Mouse (Mus musculus) c-Kit-negative CD71-positive TER-119-positive erythroid progenitor cells, embryonic 14.5 days (primary cell): Measurements from ENCODE around the gene Myo5c.
A peak's percentile ranks its signal among the peaks of the same experiment; 100 is the strongest.

Experiments used
- DNase-seq: peaks from one replicate; pipeline ENCODE4 v3.0.0-alpha.2; 2013; ENCODE audit warnings: low read depth, low spot score

The Myo5c gene

DNA sequence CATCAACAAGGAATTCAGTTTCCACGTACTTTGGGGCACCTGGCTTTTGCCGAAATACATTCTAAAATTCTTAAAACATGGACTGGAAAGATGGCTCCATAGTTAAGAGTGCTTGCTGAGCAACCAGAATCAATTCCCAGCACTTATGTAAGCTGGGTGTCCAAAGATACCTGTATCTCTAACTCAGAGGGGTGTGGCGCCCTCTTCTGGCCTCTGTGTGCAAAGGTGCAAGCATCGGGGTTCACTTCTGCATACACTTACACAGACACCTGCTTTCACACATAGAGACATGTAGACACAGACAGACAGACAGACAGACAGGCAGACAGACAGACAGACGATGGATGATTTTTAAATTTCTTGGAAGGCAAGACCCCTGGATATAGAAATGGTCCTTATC lies 49.0 kb downstream of the Myo5c start:
- DNase-seq: no peak

DNA sequence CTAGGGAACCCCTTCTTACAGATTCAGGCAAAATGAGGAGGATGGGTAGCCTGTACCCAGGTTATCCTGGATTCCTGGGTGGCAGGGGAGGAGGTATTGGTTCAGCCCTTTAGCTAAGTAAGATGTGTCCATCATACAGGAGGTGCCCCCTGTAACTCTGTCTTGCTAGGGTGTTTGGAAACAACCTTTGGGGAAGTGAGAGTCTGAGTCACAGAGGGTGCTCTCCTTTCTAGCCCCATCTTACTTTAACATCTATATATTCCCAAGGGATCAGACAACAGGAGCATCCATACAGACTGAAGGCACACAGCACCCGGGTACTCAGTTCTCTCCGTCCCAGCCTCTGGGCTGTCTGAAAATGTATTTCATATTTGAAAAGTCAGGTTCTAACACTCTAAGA lies 50.4 kb downstream of the Myo5c start:
- no peak for DNase-seq

DNA sequence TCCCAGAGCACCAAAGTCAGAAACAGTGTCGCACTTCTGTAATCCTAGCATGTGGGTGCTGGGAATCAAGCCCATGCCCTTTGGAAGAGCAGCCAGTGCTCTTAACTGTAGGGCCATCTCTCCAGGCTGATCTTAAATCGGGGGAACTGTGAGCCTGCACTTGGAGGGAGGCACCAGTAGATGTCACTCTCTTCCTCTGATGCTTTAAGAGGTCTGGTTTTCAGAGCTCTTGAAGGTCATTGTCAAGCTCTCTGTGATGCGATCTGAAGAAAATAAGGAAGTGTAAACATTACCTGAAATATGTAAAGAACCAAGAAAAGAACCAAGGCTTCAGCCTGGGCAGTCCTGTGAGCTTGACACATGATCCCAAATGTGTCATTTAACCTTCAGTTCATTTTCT lies 51.0 kb downstream of the Myo5c start:
- DNase-seq: no peak

DNA sequence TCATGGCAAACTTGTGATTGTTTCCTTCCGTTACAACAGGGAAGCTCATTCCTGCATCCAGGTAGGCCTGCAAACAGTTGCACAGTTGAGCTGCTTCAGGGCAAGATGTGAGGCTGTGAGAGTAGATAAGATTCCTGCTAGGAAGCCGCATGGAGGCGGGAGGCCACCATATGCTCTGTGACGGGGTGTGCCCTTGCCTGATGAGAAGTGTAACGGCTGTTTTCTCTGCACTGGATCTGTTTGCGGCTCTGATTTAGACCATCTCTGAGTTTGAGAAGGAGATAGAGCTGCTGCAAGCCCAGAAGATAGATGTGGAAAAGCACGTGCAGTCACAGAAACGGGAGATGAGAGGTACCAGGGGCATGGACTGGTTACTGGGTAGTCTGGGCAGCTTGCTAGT lies 51.8 kb downstream of the Myo5c start:
- no peak for DNase-seq

DNA sequence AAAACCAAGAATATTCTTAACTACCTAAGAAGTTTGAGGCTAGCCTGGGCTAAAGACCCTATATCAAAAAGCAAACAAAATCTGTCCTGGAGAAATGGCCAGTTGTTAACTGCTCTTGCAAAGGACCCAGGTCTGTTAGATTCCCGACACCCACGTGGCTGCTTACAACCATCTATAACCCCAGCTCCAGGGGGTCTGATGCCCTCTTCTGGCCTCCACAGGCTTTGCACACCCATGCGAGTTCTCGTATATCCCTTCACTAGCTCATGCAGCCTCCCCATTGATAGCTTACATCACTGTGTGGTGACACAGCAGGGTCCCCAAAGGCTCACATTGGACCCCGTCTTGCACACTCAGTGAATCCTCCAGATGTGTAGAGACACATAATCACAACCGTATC lies 53.5 kb downstream of the Myo5c start:
- no peak for DNase-seq

DNA sequence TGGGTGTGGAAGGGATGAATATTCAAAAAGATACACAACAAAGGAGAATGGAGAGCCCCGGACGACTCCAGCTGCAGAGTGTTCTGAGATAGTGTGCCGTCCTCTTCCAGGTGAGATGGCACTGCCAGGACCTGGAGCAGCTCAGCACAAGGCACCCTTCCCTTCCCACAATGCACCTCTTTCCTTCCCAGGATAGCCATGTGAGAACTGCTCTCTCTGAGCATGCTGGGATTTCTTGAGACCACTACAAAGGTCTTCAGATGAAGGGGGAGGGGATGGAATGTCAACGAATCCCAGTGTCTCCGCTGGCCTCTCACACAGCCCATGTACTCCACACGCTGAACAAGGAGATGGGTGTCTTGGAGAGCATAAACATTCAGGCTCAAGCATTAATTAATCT lies 55.8 kb downstream of the Myo5c start:
- no peak for DNase-seq

DNA sequence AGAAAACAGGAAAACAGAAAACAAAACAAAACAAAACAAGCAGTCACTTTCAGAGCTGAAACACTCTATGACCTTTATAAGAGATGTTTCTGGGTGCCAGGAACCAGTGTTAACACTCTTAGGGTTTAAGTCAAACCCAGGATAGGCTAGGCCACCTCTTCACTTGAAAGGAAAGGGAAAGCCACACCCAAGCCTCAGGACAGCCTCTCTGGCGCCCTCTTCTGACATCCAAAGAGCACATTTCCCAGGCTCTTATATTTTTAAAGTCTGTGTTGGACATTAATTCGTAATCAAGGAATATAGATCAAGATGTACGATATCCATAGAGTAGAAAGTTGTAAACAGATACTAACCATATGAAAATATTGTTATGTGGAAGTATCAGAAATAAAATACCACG lies 57.7 kb downstream of the Myo5c start:
- no peak for DNase-seq

DNA sequence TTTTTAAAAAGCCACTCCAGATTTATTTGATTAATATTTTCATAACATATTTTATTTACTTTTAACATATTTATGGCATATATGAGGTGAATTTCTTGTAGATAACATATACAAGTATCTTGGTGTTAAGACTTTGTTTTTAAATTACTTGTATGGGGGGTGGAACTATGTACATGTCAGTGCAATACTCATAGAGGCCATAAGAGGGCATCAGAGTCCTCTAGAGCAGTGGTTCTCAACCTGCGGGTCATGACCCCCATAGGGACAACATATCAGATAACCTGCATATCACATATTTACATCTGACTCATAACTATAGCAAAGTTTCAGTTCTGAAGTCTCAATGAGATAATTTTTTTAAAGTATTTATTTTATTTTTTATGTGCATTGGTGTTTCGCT lies 67.5 kb downstream of the Myo5c start:
- no peak for DNase-seq

DNA sequence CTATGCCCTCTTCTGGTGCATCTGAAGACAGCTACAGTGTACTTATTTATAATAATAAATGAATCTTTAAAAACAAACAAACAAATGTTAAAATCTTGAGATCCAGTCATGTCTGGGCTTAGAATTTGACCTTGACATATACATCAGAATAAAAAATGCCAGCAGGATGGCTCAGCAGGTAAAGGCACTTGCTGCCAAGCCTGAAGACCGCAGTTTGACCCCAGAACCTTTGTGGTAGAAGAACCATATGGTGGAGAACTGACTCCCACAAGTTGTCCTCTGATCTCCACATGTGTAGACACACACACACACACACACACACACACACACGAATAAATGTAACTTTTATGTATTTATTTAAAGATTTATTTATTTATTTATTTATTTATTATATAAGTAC lies 71.2 kb downstream of the Myo5c start:
- no peak for DNase-seq

DNA sequence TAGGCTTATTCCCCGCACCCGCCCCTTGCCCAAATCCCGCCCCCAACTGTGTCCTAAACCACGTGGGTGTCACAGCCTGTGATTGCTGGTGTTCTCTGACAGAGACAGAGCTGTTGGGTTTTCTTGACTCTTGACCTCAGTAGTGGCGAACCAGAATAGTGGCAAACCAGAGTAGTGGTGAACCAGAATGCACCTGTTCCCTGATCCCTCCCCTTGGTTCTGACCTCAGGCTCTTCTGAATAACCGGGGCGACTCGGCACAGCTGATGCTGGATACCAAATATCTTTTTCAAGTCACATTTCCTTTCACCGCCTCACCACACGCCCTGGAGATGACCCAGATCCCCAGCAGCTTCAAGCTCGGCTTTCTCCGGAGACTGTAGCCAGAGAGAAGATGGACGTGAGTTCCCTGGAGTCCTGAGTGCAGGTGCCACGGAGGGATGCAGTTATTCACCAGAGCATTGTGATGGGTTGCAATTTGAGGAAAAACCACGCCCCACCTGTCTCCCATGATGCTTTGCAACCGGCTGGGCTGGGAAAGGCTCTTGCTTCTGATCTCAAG lies 72.0 kb downstream of the Myo5c start:
- DNase-seq: no peak

DNA sequence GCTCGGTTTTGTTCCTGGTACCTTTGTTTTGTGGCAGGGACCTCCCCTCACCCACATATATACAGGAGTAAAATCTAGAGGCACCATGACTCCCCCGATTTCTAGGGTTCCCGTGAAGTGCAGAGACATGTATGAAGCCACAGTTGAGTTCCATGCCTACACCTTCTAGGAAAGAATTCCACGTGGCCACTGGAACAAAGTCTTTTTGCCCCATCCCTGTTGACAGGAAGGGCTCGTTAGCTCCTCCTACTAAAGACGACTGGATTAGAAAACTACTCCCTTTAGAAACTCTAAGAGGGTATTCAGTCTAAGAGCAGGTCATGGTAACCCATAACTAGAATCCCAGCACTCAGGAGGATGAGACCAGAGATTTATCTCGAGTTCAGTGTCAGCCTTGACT lies 72.5 kb downstream of the Myo5c start:
- no peak for DNase-seq

DNA sequence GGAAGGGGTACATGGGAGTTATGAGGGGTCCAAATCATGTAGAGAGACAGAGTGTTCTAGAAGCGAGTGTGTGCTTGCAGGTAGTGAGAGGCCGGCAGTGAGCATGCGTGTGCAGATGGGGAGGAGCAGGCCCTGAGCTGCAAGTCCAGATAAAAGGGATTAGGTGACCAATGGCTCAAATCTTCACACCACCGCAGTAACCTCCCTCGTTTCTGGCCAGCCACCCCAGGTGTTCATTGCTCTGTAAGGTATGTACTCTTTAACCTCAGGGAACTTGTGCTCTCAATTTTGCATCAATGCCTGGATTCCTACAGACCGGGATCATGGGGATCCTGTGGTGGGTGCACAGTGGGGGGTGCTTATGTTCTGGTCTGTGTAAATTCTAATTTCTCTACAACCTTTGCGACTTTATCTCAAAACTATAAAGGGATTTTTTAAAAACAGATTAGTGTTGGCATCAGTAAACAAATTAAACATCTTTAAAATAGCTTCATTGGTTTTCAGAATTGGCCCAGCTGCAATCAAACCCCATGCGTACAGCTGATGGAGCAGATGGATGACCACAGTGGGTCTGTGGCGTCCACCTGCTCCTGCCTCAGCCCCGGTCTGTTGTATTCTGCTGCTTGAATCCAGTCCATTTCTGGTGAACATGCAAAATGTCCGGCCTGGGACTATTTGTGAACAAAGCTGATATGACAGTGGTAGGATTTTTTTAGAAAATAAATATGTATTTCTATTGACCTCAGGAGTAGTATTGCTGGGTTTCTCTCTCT lies 74.5 kb downstream of the Myo5c start, which contains the start of gene Gnb5:
Gene Gnb5 (plus strand): TSS at position 163 of the 773 bp plus-strand sequence.
- DNase-seq: no peak

DNA sequence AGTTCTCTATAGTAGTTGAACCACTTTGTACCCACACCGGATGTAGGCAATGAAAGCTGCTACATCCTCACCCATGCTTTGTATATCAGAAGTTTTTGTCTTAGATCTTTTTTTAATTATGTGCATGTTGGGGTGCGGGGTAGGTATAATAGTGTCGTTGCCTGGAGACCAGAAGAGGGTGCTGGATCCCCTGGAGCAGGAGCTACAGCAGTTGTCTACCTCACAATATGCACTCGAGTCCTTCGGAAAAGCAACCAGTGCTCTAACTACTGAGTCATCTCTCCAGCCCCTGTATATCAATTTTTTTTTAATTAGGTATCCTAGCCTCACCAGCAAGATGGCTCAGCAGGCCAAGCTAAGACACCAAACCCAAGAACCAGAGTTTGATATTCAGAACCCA lies 75.2 kb downstream of the Myo5c start:
- no peak for DNase-seq

DNA sequence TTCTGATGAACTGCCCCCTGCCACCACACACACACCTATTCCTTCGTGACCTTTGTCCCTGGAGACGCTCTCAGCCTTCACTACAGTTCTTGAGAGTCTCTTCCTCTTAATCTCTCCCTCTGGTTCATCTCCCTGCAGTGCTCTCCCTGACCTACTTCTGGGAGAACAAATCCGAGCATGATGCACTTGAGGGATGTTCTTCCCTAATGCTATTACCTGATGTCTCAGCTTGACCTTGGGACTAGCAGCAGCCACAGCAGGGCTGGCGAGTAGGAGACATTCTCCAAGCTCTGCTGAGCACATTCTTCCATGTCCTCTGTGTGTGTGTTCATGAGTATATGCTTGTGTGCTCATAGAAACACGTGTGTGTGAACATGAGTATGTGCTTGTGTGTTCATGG lies 76.8 kb downstream of the Myo5c start:
- no peak for DNase-seq

DNA sequence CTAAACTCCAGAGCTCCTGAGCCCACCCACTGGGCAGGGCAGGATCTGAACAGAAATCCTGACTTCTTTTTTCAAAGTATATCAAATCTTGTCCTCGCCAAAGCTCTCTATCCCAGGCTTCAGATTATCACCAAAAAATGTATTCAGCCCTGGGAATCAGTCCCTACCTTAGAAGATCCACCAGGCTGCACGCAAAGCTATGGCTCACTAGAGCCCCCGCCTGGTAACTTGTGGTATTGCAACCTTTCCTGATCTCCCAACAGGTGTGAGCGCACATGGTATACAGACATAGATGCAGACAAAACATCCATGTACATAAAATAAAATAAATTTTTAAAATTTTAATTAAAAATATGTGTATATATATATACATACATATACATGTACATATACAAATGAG lies 80.2 kb downstream of the Myo5c start:
- peak; percentile 43 for DNase-seq

DNA sequence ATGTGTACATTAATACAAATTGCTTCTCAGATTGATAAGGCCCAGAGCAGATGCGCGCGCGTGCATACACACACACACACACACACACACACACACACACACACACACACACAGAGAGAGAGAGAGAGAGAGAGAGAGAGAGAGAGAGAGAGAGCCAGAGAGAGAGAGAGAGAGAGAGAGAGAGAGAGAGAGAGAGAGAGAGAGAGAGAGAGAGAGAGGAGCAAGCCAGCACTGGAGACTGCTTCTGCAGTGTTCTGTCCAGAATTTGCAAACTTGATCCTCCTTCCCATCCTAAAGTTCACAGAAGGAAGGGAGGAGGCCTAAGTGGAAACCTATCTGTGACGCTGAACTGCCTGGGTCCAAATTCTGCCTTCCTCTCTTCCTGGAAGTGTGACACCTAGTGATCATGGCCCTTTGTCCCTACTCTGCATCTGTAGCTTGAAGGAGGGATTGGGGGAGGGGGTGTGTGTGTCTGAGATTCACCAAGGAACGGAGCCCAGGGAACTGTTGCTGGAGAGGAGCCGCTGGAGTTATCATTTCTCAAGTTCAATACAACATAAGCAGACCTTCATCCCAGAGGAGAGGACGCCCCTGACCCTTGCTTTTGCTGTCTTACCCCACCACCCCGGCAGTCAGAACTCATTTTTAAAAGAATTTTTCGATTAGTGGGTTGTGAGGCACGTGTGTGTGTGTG lies 81.5 kb downstream of the Myo5c start:
- no peak for DNase-seq

DNA sequence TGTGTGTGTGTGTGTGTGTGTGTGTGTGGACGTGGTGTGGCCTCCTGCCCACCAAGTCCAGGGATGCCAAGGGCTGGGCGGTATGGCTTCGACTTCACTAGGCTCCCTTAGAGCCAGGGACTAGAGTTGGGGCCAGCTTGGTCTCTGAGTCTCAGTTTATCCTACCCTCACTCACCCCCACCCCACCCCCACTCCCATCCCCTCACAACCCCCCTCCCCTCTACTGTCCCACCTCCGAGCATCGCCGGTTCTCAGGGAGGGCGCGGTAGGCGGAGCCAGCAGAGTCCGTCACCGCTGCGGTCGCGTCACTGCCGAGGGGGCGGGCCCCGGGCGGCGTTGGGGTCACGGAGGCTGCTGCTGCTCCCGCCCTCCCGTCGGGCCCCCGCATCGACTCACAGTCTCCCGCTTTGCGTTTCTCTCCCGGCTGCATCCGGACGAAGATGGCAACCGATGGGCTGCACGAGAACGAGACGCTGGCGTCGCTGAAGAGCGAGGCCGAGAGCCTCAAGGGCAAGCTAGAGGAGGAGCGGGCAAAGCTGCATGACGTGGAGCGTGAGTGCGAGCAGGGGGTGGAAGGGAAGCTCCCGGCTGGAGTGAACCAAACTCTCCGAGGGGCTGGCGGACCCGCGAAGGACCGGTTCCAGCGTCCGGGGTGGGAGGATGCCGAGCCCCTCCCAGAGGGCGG lies 82.2 kb downstream of the Myo5c start:
- no peak for DNase-seq

DNA sequence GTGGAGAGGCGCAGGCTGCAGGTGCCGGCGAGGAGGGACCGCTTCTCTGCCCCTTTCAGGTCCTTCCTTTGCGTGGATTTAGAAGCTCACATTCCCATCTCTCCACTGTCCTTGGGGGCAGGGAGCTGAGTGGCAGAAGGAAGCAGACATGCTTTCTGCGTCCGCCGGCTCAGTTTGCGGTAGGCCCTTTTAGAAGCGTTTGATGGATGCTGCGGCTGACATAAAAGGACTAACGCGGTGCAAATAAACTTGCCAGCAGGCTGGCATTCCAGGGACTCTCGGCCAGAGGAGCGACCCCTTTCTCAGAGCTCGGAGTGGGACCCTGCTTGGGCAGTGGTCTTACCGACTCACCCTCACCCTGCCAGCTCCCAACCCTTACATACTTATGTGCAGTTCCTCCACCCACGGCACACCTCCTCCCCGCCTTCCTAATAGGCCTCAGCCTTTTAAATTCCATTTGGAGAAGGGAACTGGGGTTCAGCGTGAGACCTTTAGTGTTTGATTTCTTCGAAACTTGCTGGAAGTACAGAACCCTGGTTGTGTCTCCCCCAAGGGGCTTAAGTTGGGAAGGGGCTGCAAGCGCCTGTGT lies 82.8 kb downstream of the Myo5c start:
- DNase-seq: no peak

DNA sequence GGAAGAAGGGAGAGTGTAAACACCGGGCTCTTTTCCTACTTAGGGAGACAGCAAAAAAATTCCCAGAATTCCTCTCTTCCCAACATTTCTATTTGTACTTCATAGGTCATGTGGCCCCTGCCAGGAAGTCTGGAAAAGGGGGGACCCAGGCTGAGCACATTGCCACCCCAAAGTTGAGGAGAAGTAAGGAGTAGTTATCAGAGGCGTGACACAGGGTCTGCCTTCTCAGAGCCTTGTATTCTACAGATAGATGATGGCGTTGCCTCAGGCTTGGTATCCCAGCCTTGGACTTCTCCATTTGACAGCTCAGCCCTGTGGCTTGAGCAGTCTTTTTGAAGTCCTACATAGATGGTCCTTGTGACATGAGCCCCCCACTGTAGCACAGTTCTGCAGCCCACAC lies 83.4 kb downstream of the Myo5c start:
- no peak for DNase-seq

DNA sequence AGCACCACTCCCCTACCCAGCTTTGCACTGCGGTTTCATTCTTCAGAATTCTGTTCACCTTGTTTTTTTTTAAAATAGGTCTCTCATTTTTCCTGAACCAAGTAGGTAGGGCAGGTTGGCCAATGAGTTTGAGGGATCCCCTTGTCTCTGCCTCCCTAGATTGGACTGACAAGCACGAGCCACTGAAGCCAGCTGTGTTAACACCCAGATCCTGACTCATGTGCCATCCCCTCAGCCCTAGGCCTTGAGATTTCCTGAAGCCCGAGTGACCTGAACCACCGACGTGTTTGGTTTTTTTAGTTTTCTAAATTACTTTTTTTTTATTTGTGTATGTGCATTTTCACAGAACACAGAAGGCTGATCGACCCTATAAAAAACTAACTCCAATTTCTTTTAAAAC lies 85.0 kb downstream of the Myo5c start:
- DNase-seq: no peak

DNA sequence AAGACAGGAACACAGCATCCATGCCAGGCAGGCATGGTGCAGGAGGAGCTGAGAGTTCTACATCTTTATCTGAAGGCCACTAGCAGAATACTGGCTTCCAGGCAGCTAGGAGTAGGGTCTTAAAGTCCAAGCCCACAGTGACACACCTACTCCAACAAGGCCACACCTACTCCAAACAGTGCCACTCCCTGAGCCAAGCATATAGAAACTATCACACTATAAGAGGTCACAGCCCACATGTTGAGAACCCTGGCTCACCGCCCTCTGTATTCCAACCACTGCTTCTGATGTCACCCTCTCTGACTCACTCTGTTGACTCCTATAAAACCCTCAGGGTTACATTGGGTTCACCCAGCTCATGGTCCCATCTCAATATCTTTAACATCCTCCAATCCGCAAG lies 86.4 kb downstream of the Myo5c start:
- DNase-seq: no peak

DNA sequence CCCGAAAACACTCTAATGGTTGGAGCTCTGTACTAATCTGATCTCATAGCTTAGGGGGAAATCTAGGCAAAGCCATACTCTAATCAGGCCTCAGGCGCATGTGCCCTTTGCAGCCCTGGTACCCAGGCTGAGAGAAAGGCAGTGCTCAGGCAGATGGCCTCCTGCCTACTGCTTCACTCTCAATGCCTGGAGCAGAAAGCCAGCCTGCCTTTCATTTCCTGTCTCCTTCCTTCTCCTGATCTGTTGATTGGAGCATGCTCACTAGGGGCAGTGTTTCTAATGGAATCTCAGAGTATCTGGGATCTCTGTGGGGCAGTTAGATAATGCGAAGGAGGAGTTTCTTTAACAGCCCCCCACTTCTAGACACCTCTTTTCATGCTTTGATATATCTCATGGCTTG lies 87.5 kb downstream of the Myo5c start:
- no peak for DNase-seq
